Mouse (Mus musculus) brown adipose tissue, adult 24 weeks (tissue): ENCODE measurements around the gene Tnfrsf18. TPM values are rescaled to one million over a fixed set of nuclear protein-coding genes. Genes with fewer than 3 reads are reported as not detected.

Experiments
- polyA plus RNA-seq: library from polyadenylated mRNA; stranded (reverse); fragments of >200 nt; gene quantifications from 2 replicates; pipeline ENCODE4 v1.2.4, GENCODE M21; 2012; ENCODE audit not compliant: missing spikeins, insufficient read depth, insufficient read length

Tnfrsf18 gene
- polyA plus RNA-seq, 1 experiment = not detected

Other genes starting within 250 kb of the Tnfrsf18 start
- 0.42 and 0.67 TPM in 2 replicates for gene Tmem88b, start 240.3 kb upstream of the Tnfrsf18 start, polyA plus RNA-seq
- not detected in 2 replicates for gene Ankrd65, start 235.7 kb upstream of the Tnfrsf18 start, polyA plus RNA-seq
- gene Mrpl20, start 223.3 kb upstream of the Tnfrsf18 start, polyA plus RNA-seq = 367 and 416 TPM in 2 replicates
- gene Ccnl2, start 213.7 kb upstream of the Tnfrsf18 start, polyA plus RNA-seq = 28.2 and 61.6 TPM in 2 replicates
- 259 and 309 TPM in 2 replicates for gene Aurkaip1, start 194.9 kb upstream of the Tnfrsf18 start, polyA plus RNA-seq
- gene Mxra8, start 186.5 kb upstream of the Tnfrsf18 start, polyA plus RNA-seq = 17.3 and 22.3 TPM in 2 replicates
- gene Dvl1, start 178.8 kb upstream of the Tnfrsf18 start, polyA plus RNA-seq = 19.2 and 20.2 TPM in 2 replicates
- gene Tas1r3, start 162.8 kb upstream of the Tnfrsf18 start, polyA plus RNA-seq = not detected in 2 replicates
- gene Cptp, start 156.7 kb upstream of the Tnfrsf18 start, polyA plus RNA-seq = 6.0 and 11.5 TPM in 2 replicates
- 12.9 and 15.1 TPM in 2 replicates for gene Ints11, start 156.6 kb upstream of the Tnfrsf18 start, polyA plus RNA-seq
- gene Pusl1, start 134.4 kb upstream of the Tnfrsf18 start, polyA plus RNA-seq = 5.7 and 7.8 TPM in 2 replicates
- gene Acap3, start 134.3 kb upstream of the Tnfrsf18 start, polyA plus RNA-seq = 2.9 and 5.2 TPM in 2 replicates
- 34.8 and 46.2 TPM in 2 replicates for gene Ube2j2, start 82.3 kb upstream of the Tnfrsf18 start, polyA plus RNA-seq
- 99.7 and 136 TPM in 2 replicates for gene C1qtnf12, start 63.8 kb upstream of the Tnfrsf18 start, polyA plus RNA-seq
- gene B3galt6, start 33.5 kb upstream of the Tnfrsf18 start, polyA plus RNA-seq = 1.8 and 3.0 TPM in 2 replicates
- gene Sdf4, start 33.3 kb upstream of the Tnfrsf18 start, polyA plus RNA-seq = 138 and 141 TPM in 2 replicates
- gene Tnfrsf4, start 12.3 kb upstream of the Tnfrsf18 start, polyA plus RNA-seq = not detected in 2 replicates
- not detected in 2 replicates for gene Ttll10, start 33.2 kb downstream of the Tnfrsf18 start, polyA plus RNA-seq
- 0.48 and 3.6 TPM in 2 replicates for gene 9430015G10Rik, start 83.8 kb downstream of the Tnfrsf18 start, polyA plus RNA-seq
- not detected in 2 replicates for gene Rnf223, start 104.3 kb downstream of the Tnfrsf18 start, polyA plus RNA-seq
- 9.5 and 18.5 TPM in 2 replicates for gene Agrn, start 171.3 kb downstream of the Tnfrsf18 start, polyA plus RNA-seq
- 6.1 and 11.7 TPM in 2 replicates for gene Isg15, start 174.7 kb downstream of the Tnfrsf18 start, polyA plus RNA-seq
- 1.9 and 5.5 TPM in 2 replicates for gene AW011738, start 177.1 kb downstream of the Tnfrsf18 start, polyA plus RNA-seq
- gene Perm1, start 189.7 kb downstream of the Tnfrsf18 start, polyA plus RNA-seq = 9.9 and 25.7 TPM in 2 replicates
- 7.8 and 8.7 TPM in 2 replicates for gene Plekhn1, start 208.7 kb downstream of the Tnfrsf18 start, polyA plus RNA-seq
- 13.8 and 14.6 TPM in 2 replicates for gene Noc2l, start 209.8 kb downstream of the Tnfrsf18 start, polyA plus RNA-seq
- gene Samd11, start 229.5 kb downstream of the Tnfrsf18 start, polyA plus RNA-seq = not detected in 2 replicates